Mouse (Mus musculus) frontal cortex, postnatal 14 days (tissue): ENCODE measurements at regions not wholly inside any gene's neighbourhood (a gene's known extent, or its start where the extent isn't known, plus 50 kb on each side); places are given as distances from the start of the nearest gene placed in this dataset.

Experiments used
- DNase-seq, 2 experiments: peaks; one replicate each; pipeline ENCODE4 v3.0.0; 2022; ENCODE audit warnings: low spot score in 2 of 2

DNA sequence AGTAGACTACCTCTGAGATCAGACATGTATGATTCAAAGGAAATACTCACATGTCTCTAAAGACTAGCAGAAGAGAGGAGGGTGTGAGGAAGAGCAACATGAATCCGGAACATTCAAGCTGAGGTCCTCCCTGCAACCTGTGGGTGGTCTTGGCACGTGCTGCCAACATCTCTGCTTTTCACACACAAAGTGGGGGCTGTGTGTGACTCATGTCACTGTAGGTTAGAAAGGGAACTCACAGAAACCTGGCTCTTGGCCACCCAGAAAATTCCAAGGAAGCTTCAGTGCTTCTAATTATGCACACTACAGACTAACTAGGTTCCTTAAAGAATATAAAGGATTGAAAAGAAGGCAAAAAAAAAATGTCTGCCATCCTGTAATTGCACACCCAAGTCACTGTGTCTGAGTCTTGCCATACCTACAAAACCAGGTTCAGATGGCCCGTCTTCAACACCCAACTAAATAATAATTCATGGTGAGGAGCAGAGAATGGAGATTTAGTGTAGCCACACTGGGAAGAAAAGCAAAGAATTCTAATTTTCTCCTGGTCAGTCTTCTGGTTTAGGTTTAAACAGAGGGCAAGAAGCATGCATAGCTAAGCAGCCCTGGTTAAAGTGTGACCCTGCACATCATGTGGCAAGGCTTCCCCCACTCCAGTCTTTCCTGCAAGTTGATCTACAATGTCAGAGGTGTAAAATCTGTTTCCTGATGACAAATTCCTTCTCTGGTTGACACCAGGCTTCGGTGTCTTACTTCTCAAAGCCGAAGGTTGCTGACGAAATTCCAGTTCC lies 673.8 kb upstream of the Arpp21 start:
- DNase-seq = peak; percentile 14 to 24

DNA sequence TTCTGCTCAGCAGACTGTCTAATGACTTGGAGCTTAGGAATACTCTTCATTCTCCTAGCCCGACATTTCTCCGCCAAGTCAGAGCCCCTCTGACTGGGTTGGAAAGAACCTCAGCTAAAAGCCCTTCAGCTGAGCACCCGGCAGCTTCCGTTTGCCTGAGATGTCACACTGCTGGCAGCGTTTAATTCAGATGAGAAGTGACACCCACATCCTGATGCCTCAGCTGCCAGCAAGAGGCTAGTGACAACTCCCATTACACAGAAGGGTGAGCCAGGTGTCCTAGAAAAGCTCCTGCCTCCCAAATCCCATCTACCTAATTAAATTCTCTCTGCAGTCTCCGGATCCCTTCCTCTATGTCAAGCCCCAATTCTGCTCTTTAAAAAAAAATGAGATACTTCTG lies 670.2 kb upstream of the Arpp21 start:
- DNase-seq = no peak

DNA sequence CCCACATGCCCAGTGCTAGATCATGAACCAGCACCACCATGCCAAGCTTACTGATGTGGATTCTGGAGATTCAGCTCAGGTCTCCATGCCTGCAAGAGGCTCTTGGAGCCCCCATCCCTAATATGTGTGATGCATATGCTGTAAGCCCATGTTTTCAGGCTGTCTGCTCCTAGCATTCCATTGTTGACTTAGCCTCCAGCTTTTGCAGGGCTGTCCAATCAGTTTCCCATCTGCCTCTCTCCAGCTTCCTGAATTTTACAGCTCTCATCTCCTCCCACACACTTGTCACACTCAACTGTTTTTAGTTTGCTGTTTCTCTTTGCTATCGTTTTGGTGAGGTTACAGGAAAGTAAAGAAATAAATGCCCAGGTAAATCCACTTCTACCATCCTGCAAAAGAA lies 629.2 kb upstream of the Arpp21 start:
- DNase-seq = no peak

GRCm38 (mm10) chr9:112861136-112861535 lies 625.4 kb upstream of the Arpp21 start:
- no peak for DNase-seq

GRCm38 (mm10) chr9:112860307-112860893 lies 624.7 kb upstream of the Arpp21 start:
- DNase-seq = no peak

- no peak for DNase-seq
Observed at GRCm38 (mm10) chr9:112841473-112841872, 605.7 kb upstream of the Arpp21 start.

- no peak for DNase-seq
Observed at GRCm38 (mm10) chr9:112839071-112839793, 603.5 kb upstream of the Arpp21 start.

DNA sequence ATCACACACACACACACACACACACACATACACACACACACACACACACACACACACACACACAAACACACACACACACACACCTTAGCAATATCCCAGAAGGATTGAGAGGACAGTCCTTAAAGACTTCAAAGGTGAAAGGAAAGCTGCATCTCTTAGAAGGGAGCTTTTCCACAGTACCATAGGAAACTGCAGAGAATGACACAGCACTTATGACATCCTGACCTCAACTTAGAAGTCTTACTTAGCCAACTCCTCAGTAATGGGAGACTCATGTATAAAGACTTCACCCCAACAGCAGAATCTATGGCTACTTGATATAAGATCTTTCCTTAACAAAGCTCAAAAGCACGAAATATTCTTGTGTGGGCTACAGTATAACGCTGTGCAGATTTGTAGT lies 601.8 kb upstream of the Arpp21 start:
- no peak for DNase-seq

- DNase-seq = no peak
Observed at GRCm38 (mm10) chr9:112834441-112835245, 598.9 kb upstream of the Arpp21 start.

DNA sequence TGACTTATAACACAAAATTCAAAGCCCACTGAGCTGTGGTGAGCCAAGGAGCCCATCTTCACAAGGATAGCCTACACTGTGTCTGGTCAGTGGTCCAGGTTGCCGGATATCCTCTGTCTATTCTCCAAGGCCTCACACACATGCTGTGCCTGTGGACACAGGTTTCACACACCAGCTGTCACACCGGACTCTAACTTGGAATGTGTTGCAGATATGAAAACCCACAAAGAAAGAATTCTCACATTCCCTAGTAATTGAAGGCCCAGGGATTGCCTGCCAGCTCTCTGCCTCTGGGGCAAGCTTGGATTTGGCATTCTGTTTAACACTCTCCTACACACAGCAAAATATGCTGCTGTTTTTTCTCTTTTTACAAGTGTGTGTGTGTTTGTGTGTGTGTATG lies 595.4 kb upstream of the Arpp21 start:
- DNase-seq = no peak

- no peak for DNase-seq
Observed at GRCm38 (mm10) chr9:112828602-112829001, 592.9 kb upstream of the Arpp21 start.

DNA sequence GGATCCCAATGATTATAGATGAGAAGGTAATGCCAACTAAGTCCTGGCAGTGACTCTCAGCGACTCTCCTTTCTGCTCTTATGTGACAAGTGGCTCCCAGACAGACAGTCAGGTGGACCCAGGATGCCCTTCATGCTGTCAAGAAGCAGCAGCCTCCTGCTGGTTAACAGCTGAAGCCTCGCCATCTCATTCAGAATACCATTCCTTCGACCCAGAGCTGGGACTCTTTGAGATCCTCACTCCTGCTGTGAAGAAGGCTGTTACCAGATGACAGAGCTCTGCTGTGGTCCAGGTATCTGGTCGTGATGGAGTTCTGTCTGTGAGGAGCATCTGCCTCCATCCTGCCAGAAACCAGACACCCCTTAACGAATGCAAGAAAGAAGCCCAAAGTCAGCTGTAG lies 590.9 kb upstream of the Arpp21 start:
- DNase-seq = no peak

DNA sequence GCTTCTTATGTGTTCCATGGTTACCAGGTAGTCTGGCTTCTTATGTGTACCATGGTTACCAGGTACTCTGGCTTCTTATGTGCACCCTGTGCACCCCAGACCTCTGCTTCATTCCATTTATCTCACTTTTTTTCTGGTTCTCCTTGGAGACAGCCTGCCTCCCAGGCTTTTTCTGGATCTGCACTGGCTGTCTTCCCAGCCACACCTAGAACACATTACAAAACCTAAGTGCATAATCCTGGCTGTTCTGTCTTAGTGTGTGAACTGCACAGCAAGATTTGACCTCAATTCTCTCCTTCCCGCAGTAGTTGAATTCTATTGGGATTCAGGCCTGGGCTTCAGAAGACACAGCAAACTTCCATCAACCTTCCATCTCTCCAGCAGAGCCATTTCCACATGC lies 586.2 kb upstream of the Arpp21 start:
- no peak for DNase-seq

- no peak for DNase-seq
Observed at GRCm38 (mm10) chr9:112811946-112812345, 576.2 kb upstream of the Arpp21 start.

DNA sequence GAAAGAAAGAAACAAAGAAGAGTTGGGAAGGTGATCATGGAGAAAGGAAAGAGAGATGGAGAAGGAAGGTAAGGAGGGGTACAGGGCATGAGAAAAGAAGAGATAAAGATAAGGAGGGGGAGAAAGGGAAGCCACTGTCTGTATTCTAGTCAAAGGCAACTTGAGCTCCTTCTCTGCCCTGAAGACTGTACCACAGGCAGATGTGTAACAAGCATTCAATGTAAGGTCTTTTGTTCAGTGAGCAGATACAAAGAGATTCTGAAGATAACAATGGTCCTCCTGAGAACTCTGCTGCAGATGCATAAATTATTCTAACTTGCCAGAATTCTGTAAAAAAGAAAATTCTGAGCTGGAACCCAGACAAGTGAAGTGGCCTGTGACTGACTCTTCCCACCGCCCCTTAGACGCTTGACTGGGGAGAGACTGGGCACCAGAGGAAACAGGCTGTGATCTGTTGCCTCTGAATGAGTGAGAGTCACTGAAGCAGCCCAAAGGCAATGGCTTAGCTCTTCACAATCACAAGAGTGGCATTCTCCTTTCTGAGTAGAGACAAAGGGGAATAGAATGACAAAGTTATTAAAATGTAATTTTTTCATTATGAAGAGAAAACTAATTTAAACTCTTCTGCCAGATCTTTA lies 564.0 kb upstream of the Arpp21 start:
- DNase-seq = no peak

DNA sequence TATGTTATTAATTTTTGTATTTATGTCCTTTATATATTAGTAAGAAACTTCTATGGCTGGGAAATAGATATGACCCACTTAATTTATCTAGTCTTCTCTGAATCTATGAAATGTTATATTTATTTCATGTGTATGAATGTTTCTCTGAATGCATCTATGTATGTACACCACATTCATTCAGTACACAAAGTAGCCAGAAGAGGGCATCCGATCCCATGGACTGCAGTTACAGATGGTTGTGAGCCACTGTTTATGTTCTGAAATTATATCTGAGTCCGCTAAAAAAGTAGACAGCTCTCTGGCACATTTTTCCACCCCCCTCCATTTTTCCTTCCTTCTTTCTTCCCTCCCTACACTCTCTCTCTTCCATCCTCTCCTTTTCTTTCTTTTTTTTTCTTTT lies 557.8 kb upstream of the Arpp21 start:
- DNase-seq = no peak

DNA sequence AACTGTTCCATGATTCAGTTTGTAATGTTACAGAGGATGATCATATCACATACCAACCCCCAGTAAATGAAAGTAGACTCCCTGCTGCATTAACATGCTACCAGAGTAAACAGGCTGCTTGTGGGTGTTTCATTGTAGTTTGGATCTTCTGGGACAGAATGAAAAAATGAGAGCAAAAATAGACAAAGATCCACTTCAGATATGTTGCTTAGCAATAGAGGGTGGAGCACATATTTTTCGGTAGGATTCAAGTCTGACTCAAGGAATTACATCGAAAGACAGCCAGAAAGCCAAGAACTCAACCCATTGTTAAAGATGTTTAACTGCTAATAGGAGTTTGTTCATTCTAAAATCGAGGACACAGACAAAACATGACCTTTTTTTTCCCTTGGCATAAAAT lies 536.2 kb upstream of the Arpp21 start:
- no peak for DNase-seq

GRCm38 (mm10) chr9:112744616-112745015 lies 508.9 kb upstream of the Arpp21 start:
- no peak for DNase-seq

DNA sequence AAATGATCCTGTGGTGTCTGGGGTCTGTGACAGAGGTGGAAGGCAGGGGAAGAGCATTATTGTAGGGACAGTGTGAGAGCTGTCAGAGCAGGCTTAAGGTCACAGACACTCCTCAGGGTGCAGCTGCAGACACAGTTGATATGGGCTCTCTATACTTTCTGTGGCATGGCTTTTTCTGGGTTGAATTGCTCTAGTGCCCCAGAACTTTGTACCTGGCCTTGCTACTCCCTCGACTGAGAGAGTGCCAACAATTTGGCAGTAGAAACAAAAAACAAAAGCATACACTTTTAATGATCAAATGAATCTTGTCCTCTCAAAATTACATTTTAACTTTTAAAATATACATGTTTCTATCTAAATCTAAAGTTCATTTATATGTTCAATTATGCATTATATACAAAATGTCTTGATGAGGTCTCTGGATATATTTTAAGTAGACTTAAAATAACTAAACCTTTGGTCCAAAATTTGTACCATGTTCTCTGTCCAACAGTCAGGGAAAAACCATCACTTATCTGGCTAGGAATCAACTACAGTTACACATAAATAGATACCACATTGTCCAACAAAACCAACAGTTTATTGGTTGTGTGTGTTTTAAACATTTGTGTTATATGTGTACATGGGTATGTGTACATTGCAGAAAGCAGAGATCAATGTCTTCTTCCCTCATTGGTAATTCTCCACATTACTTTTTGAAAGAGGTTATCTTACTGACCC lies 508.3 kb upstream of the Arpp21 start:
- no peak for DNase-seq

DNA sequence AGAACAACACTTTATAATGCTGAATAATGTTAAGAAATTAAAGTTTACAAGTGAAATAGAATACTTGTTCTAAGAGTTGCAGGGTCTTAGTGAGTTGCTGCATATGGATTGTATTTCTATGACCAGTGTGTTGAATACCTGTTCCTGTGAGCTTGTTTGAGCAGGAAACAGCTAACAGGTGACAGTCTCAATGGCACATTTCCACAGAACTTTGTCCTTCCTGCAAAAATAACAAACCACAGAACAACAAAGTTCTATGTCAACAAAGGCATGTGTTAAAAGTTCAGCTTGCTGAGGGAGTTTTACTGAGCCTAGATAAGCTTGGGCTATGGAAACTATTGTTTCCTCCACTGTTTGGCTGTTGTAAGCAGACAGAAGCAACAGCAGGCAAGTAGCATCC lies 500.0 kb upstream of the Arpp21 start:
- no peak for DNase-seq

DNA sequence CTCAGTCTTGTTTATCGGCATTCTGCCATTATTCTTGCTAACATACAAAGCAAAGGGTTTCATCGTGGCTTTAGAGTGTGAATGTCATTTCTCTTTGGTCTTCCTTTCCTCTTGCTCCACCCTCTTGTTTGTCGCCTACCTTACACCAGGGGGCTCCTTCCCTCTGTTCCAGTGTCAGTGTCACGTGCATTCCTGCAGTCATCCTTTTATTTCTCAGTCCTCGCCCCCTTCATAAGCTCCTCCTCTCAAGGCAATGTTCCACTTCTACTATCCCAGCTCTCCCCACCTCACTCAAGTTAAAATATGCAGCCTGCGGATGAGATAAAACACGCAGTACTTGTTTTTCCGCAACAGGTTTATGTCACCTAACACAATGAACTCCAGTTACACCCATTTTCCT lies 489.8 kb upstream of the Arpp21 start:
- DNase-seq = no peak
